Mouse (Mus musculus): ENCODE data around the gene Lsamp. TPM values are rescaled to one million over a fixed set of nuclear protein-coding genes. Genes with fewer than 3 reads are reported as not detected.
"Not testable (repeated sequence)": the region's sequence is repeated elsewhere in the genome, so short reads cannot be mapped to it uniquely, and the experiment has no call there.

The Lsamp gene
- polyA plus RNA-seq, 1 experiment from 2014 or later, result 0.04 TPM

- no peak overlapping the region for H3K27ac ChIP-seq (ENCODE audit: low read depth)
- no peak for ATAC-seq
These were observed 2018.8 kb downstream of the Lsamp start for GRCm38 (mm10) chr16:42002925-42003324.

GRCm38 (mm10) chr16:42003506-42003905, 2019.3 kb downstream of the Lsamp start:
- H3K9ac ChIP-seq (replicated peaks); H3K4me1 ChIP-seq (ENCODE audit: insufficient read depth); H3K4me3 ChIP-seq (ENCODE audit: low read depth, low read length); H3K9me3 ChIP-seq (ENCODE audit: low read length); ATAC-seq; H3K4me2 ChIP-seq (ENCODE audit: low read depth, low read length); H3K27me3 ChIP-seq (ENCODE audit: insufficient read depth, low read length); H3K27ac ChIP-seq (ENCODE audit: low read depth); DNase-seq; H3K36me3 ChIP-seq (replicated peaks; ENCODE audit: insufficient read depth, low read length): not testable (repeated sequence)
- 86% methylated on average over 8 of the region's 11 CpGs for WGBS (ENCODE audit: insufficient replicate concordance)

More at GRCm38 (mm10) chr16:42002925-42003324, 2018.8 kb downstream of the Lsamp start:
- Histone ChIP-seq H3K36me3 (replicated peaks; ENCODE audit: insufficient read depth, low read length) (no peaks in the 10 kb centered on the region), H3K9me3 (ENCODE audit: low read length) (no peaks in the 10 kb centered on the region), H3K9ac (replicated peaks) (no peak overlapping the region), H3K4me3 (ENCODE audit: low read depth, low read length) (no peak overlapping the region), H3K4me2 (ENCODE audit: low read depth, low read length) (no peak overlapping the region), H3K27me3 (ENCODE audit: insufficient read depth, low read length) (no peaks in the 10 kb centered on the region), H3K4me1 (ENCODE audit: insufficient read depth) (no peaks in the 10 kb centered on the region)
- no peak for TF ChIP-seq EP300 (IDR thresholded peaks at IDR 0.05; ENCODE audit: low read depth)
- TF ChIP-seq CTCF (IDR thresholded peaks at IDR 0.05; ENCODE audit: low read depth), result no peak
- WGBS (ENCODE audit: insufficient replicate concordance), result 83% methylated on average over 5 of the region's 5 CpGs
- no peak for DNase-seq

DNA sequence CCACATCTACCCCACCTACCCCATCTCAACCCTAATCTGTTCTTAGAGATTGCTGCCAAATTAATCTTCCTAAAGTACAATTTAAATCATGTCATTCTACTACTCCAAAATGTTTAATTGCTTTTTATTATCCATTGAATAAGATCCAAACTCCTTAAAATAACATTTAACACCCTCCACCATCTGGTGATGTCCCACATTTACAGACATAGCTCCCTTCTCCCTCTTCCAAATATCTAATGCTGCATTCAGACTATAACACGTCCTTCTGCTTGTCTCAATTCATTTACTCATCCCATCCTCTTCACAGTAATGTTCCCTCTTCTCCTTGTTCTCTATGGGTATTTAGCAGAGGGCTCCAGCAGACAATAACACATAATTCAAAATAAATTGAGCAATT, 2020.0 kb downstream of the Lsamp start:
- no peak for ATAC-seq
- no peak overlapping the region for H3K27ac ChIP-seq (ENCODE audit: low read depth)
- no peak overlapping the region for H3K4me2 ChIP-seq (ENCODE audit: low read depth, low read length)
- no peaks in the 10 kb centered on the region for H3K4me1 ChIP-seq (ENCODE audit: insufficient read depth)
- no peak for TF ChIP-seq CTCF (IDR thresholded peaks at IDR 0.05; ENCODE audit: low read depth)
- TF ChIP-seq EP300 (IDR thresholded peaks at IDR 0.05; ENCODE audit: low read depth), result no peak
- H3K9ac ChIP-seq (replicated peaks), result no peak overlapping the region
- no peak for DNase-seq
- no peaks in the 10 kb centered on the region for H3K36me3 ChIP-seq (replicated peaks; ENCODE audit: insufficient read depth, low read length)
- H3K4me3 ChIP-seq (ENCODE audit: low read depth, low read length), result no peak overlapping the region
- H3K27me3 ChIP-seq (ENCODE audit: insufficient read depth, low read length), result no peaks in the 10 kb centered on the region
- H3K9me3 ChIP-seq (ENCODE audit: low read length), result no peaks in the 10 kb centered on the region
- WGBS (ENCODE audit: insufficient replicate concordance), result 53% methylated on average over 1 of the region's 1 CpGs

GRCm38 (mm10) chr16:42014937-42015336, 2030.8 kb downstream of the Lsamp start:
- ATAC-seq (no peak), DNase-seq (no peak)
- TF ChIP-seq CTCF (IDR thresholded peaks at IDR 0.05; ENCODE audit: low read depth) (no peak), EP300 (IDR thresholded peaks at IDR 0.05; ENCODE audit: low read depth) (no peak)

DNA sequence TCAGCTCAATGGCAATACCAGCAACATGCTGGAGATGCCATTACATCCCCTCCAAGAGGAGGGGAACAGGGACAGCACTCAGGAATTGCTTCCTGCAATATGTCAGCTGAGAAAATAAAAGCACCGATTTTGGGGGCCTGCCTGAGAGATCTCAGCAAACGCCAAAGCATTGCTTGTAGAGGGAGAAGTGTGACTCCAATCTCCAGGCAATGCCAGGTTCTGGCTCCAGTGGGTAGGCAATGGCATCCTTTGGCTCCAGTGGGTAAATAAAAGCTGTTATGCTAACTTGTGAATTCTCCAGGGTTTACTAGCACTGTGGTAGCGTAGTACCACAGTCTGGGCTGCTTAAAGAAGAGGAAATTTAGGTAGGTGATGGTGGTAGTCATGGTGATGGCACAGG, 2031.3 kb downstream of the Lsamp start:
- Histone ChIP-seq H3K27me3 (ENCODE audit: insufficient read depth, low read length) (no peaks in the 10 kb centered on the region), H3K27ac (ENCODE audit: low read depth) (no peak overlapping the region), H3K9ac (replicated peaks) (no peak overlapping the region), H3K36me3 (replicated peaks; ENCODE audit: insufficient read depth, low read length) (no peaks in the 10 kb centered on the region), H3K4me2 (ENCODE audit: low read depth, low read length) (no peak overlapping the region), H3K4me3 (ENCODE audit: low read depth, low read length) (no peak overlapping the region), H3K9me3 (ENCODE audit: low read length) (no peaks in the 10 kb centered on the region), H3K4me1 (ENCODE audit: insufficient read depth) (no peaks in the 10 kb centered on the region)
- no peak for ATAC-seq
- no peak for DNase-seq
- TF ChIP-seq EP300 (IDR thresholded peaks at IDR 0.05; ENCODE audit: low read depth) (no peak), CTCF (IDR thresholded peaks at IDR 0.05; ENCODE audit: low read depth) (no peak)
- 56% methylated on average over 3 of the region's 3 CpGs for WGBS (ENCODE audit: insufficient replicate concordance)

More at GRCm38 (mm10) chr16:42014937-42015336, 2030.8 kb downstream of the Lsamp start:
- Histone ChIP-seq H3K36me3 (replicated peaks; ENCODE audit: insufficient read depth, low read length) (no peaks in the 10 kb centered on the region), H3K27me3 (ENCODE audit: insufficient read depth, low read length) (no peaks in the 10 kb centered on the region), H3K9ac (replicated peaks) (no peak overlapping the region), H3K4me1 (ENCODE audit: insufficient read depth) (no peaks in the 10 kb centered on the region), H3K9me3 (ENCODE audit: low read length) (no peaks in the 10 kb centered on the region), H3K4me3 (ENCODE audit: low read depth, low read length) (no peak overlapping the region), H3K4me2 (ENCODE audit: low read depth, low read length) (no peak overlapping the region), H3K27ac (ENCODE audit: low read depth) (no peak overlapping the region)
- WGBS (ENCODE audit: insufficient replicate concordance), result 59% methylated on average over 5 of the region's 5 CpGs

DNA sequence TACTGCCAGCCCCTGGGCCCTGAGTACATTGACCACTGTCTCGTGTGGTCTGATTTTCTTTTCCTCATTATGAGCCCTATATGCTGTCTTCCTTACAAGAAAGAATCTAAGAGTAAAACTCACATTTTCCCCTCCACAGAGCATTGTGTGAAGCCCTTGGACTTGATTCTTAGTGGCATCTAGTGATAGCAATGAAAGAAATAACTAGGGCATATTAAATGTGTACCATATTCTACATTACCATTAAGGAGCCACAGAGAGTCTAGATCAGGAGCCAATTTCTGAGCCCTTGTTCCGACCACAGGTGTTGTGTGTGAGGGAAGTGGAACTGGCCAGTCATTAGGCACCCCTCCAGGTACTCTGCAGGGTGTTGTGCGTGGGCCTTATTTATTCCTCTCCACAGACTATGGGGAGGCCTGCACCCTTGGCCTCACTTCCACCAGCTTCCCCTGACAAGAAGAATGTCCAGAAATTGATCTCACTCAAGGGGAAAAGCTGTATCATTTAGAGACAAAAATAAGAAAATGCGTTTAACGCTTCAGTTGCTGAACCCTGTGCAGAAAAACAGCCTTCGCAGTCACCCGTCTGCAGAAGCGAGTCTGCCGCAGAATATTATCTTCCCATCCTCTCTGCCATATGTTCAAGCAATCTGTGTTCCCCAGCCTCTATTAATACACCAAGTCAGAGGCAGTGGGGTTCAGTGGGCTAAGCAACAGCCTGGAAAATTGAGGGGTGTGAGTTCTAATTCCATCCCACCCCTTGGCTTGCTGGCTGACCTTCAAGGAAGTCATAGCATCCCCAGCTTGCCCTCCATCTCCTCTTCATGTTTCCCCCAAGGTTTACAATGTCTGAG, 2032.9 kb downstream of the Lsamp start:
- ATAC-seq, result no peak
- H3K4me3 ChIP-seq (ENCODE audit: low read depth, low read length), result no peak overlapping the region
- H3K9ac ChIP-seq (replicated peaks), result no peak overlapping the region
- no peak for DNase-seq
- H3K27me3 ChIP-seq (ENCODE audit: insufficient read depth, low read length), result no peaks in the 10 kb centered on the region
- H3K36me3 ChIP-seq (replicated peaks; ENCODE audit: insufficient read depth, low read length), result no peaks in the 10 kb centered on the region
- H3K27ac ChIP-seq (ENCODE audit: low read depth), result no peak overlapping the region
- WGBS (ENCODE audit: insufficient replicate concordance), result 85% methylated on average over 9 of the region's 9 CpGs
- no peaks in the 10 kb centered on the region for H3K9me3 ChIP-seq (ENCODE audit: low read length)
- no peaks in the 10 kb centered on the region for H3K4me1 ChIP-seq (ENCODE audit: insufficient read depth)
- H3K4me2 ChIP-seq (ENCODE audit: low read depth, low read length), result no peak overlapping the region
- TF ChIP-seq EP300 (IDR thresholded peaks at IDR 0.05; ENCODE audit: low read depth) (no peak), CTCF (IDR thresholded peaks at IDR 0.05; ENCODE audit: low read depth) (no peak)
